Mouse (Mus musculus): ENCODE results near the gene Ppp1ca. TPM values are rescaled to one million over a fixed set of nuclear protein-coding genes. Genes with fewer than 3 reads are reported as not detected.

Ppp1ca gene
- polyA plus RNA-seq, 1 experiment = 819 TPM

DNA sequence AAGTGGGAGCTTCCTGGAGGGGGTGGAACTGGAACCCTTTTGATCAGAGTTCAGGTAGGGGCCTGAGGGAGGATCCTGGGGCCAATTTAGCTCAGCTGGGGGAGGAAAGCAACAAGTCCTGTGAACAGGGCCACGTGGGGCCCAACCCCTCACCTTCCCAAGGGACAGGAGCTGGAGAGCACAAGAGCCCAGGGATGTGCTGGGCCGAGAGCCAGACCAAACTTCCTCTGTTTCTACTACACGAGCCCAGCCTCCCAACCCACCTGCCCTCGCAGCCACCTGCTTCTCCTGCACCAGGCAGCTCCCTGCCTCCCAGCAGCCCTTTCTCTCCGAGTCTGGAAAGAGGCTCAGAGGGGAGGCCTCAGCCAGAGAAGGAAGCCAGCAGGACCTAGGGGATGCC is 4.7 kb downstream of the Ppp1ca start:
- H3K79me3 ChIP-seq (ENCODE audit: low read depth) = peaks cover 38% of the 10 kb centered on the region

DNA sequence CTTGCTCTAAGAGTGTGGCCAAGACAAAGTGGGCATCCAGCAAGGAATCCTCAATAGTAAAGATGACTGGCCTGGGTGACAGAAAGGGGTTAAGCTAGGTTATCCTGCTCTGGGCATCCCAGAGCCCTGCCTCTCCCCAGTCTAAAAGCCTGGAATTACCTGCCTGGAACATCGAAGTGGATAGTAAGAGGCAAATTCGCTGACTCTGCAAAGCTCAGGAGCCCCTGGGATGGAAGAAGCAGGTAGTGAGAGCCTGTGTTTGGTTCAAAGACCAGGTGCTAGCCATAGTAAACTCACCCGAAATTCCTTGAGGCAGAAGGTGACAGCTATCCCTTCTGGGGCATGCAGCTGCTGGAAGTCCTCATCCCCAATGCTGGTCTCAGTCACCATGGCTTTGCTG is 5.3 kb downstream of the Ppp1ca start:
- H3K79me2 ChIP-seq (ENCODE audit: control insufficient read depth, insufficient read depth) = peaks cover 73% of the 10 kb centered on the region
- H3K4me3 ChIP-seq (ENCODE audit: insufficient read depth, poor library complexity, severe bottlenecking) = no peak overlapping the region
- TF ChIP-seq MYOG (IDR thresholded peaks at IDR 0.05; ENCODE audit: control insufficient read depth, extremely low read depth, insufficient read length) (no peak), CTCF (IDR thresholded peaks at IDR 0.05; ENCODE audit: control insufficient read depth, insufficient read depth, insufficient read length) (no peak), MAX (IDR thresholded peaks at IDR 0.05) (no peak), USF1 (IDR thresholded peaks at IDR 0.05; ENCODE audit: low read depth) (no peak), CEBPB (IDR thresholded peaks at IDR 0.05; ENCODE audit: low read depth) (no peak), FOSL1 (IDR thresholded peaks at IDR 0.05; ENCODE audit: insufficient read depth, low read length, poor library complexity, severe bottlenecking) (no peak), MYOD1 (IDR thresholded peaks at IDR 0.05; ENCODE audit: control insufficient read depth, insufficient read length, low read depth) (no peak)
- H3ac ChIP-seq (ENCODE audit: control insufficient read depth, insufficient read length, low read depth) = no peak overlapping the region
- peaks cover 38% of the 10 kb centered on the region for H3K79me3 ChIP-seq (ENCODE audit: low read depth)
- peaks cover 67% of the 10 kb centered on the region for H3K36me3 ChIP-seq (ENCODE audit: control insufficient read depth, insufficient read depth)
- H3K27me3 ChIP-seq (ENCODE audit: control insufficient read depth, insufficient read depth, insufficient read length) = no peaks in the 10 kb centered on the region

More for the DNA sequence above, 4.7 kb downstream of the Ppp1ca start:
- Histone ChIP-seq H3K36me3 (ENCODE audit: control insufficient read depth, insufficient read depth) (peaks cover 67% of the 10 kb centered on the region), H3K79me2 (ENCODE audit: control insufficient read depth, insufficient read depth) (peaks cover 75% of the 10 kb centered on the region), H3K4me3 (ENCODE audit: insufficient read depth, poor library complexity, severe bottlenecking) (no peak overlapping the region), H3K27me3 (ENCODE audit: control insufficient read depth, insufficient read depth, insufficient read length) (no peaks in the 10 kb centered on the region), H3ac (ENCODE audit: control insufficient read depth, insufficient read length, low read depth) (no peak overlapping the region)
- TF ChIP-seq CTCF (IDR thresholded peaks at IDR 0.05; ENCODE audit: control insufficient read depth, insufficient read depth, insufficient read length) (no peak), MAX (IDR thresholded peaks at IDR 0.05) (no peak), MYOD1 (IDR thresholded peaks at IDR 0.05; ENCODE audit: control insufficient read depth, insufficient read length, low read depth) (no peak), MYOG (IDR thresholded peaks at IDR 0.05; ENCODE audit: control insufficient read depth, extremely low read depth, insufficient read length) (no peak), USF1 (IDR thresholded peaks at IDR 0.05; ENCODE audit: low read depth) (peak; percentile 25)

DNA sequence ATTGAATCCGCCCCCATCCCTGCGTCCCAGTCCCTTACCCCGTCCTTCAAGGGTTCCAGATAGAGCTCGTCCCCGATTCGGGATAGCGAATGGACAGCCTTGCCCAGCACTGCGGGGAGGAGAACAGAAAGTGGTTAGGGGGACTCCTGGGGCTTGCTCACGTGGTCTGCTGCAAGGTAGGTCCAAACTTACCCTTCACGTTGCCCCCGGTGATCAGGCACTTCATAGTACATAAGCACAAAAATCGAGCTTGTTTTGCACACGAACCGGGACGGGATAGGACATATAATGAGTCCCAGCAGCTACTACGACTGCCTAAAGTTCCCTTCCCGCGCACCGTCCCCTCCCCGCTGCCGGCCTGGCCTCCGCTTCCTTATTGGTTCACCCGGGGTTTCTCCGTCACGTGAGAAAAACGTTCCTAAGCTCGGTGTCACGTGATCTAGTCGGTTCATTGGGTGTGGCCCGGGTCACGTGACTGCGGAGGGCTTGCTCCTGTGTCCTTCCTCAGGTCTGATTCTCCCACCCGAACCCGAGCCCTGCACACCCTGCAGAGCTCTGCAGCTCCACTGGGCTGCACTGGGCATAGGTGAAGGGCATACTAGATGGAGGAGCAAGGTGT is 9.5 kb downstream of the Ppp1ca start, which contains the start of gene Rad9a:
Rad9a (minus strand) TSS at position 372 of the 619 bp plus-strand sequence.
- TF ChIP-seq CTCF (IDR thresholded peaks at IDR 0.05; ENCODE audit: control insufficient read depth, insufficient read depth, insufficient read length) (no peak), MAX (IDR thresholded peaks at IDR 0.05) (peak; percentile 37), MYOG (IDR thresholded peaks at IDR 0.05; ENCODE audit: control insufficient read depth, extremely low read depth, insufficient read length) (no peak), FOSL1 (IDR thresholded peaks at IDR 0.05; ENCODE audit: insufficient read depth, low read length, poor library complexity, severe bottlenecking) (no peak), CEBPB (IDR thresholded peaks at IDR 0.05; ENCODE audit: low read depth) (no peak), USF1 (IDR thresholded peaks at IDR 0.05; ENCODE audit: low read depth) (peak; percentile 99)
- H3K79me3 ChIP-seq (ENCODE audit: low read depth) = peaks cover 14% of the 10 kb centered on the region
- H3ac ChIP-seq (ENCODE audit: control insufficient read depth, insufficient read length, low read depth) = peak within 1 kb of the TSS; percentile 83
- peaks cover 31% of the 10 kb centered on the region for H3K79me2 ChIP-seq (ENCODE audit: control insufficient read depth, insufficient read depth)
- H3K36me3 ChIP-seq (ENCODE audit: control insufficient read depth, insufficient read depth) = peaks cover 29% of the 10 kb centered on the region
- peak within 1 kb of the TSS; percentile 64 for H3K4me3 ChIP-seq (ENCODE audit: insufficient read depth, poor library complexity, severe bottlenecking)
- no peaks in the 10 kb centered on the region for H3K27me3 ChIP-seq (ENCODE audit: control insufficient read depth, insufficient read depth, insufficient read length)

DNA sequence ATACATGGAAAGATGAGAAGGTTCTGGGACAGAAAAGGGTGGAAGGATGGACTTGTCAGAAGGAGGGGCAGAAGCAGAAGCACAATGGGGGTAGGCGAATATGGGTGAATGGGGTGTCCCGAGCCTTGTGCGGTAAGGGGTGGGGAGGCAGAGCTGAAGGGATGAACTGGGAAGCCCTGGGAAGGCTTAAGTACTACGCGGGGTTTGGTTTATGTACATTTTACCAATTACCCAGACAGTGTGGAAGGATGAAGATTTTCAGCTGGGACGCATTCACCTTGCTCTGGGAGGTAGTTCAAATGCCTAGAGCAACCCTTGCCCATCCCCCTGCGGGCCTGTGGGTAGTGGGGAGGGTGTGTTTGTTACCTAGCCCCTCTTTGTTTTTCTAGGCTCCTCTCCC is 10.3 kb downstream of the Ppp1ca start:
- H3K36me3 ChIP-seq (ENCODE audit: control insufficient read depth, insufficient read depth) = peaks cover 22% of the 10 kb centered on the region
- H3K79me3 ChIP-seq (ENCODE audit: low read depth) = peaks cover 14% of the 10 kb centered on the region
- H3K79me2 ChIP-seq (ENCODE audit: control insufficient read depth, insufficient read depth) = peaks cover 28% of the 10 kb centered on the region
- TF ChIP-seq MYOD1 (IDR thresholded peaks at IDR 0.05; ENCODE audit: control insufficient read depth, insufficient read length, low read depth) (no peak), CTCF (IDR thresholded peaks at IDR 0.05; ENCODE audit: control insufficient read depth, insufficient read depth, insufficient read length) (no peak), CEBPB (IDR thresholded peaks at IDR 0.05; ENCODE audit: low read depth) (no peak), MYOG (IDR thresholded peaks at IDR 0.05; ENCODE audit: control insufficient read depth, extremely low read depth, insufficient read length) (no peak), FOSL1 (IDR thresholded peaks at IDR 0.05; ENCODE audit: insufficient read depth, low read length, poor library complexity, severe bottlenecking) (no peak), USF1 (IDR thresholded peaks at IDR 0.05; ENCODE audit: low read depth) (no peak), MAX (IDR thresholded peaks at IDR 0.05) (no peak)
- peak overlapping the region; percentile 83 for H3ac ChIP-seq (ENCODE audit: control insufficient read depth, insufficient read length, low read depth)
- H3K27me3 ChIP-seq (ENCODE audit: control insufficient read depth, insufficient read depth, insufficient read length) = no peaks in the 10 kb centered on the region
- H3K4me3 ChIP-seq (ENCODE audit: insufficient read depth, poor library complexity, severe bottlenecking) = no peak overlapping the region

DNA sequence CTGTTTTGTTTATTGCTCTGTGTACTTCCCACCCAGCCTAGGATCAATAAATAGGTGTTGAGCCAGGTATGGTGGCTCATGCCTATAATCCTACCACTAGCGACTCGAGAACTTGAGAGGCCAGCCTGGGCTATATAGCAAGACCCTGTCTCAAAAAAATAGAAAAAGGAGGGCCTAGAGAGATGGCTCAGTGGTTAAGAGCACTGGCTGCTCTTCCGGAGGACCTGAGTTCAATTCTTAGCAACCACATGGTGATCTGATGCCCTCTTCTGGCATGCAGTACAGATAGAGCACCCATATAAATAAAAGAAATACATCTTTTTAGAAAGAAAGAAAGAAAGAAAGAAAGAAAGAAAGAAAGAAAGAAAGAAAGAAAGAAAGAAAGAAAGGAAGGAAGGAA is 11.3 kb downstream of the Ppp1ca start:
- TF ChIP-seq CTCF (IDR thresholded peaks at IDR 0.05; ENCODE audit: control insufficient read depth, insufficient read depth, insufficient read length) = no peak
- no peak for TF ChIP-seq MAX (IDR thresholded peaks at IDR 0.05)
- no peak for TF ChIP-seq FOSL1 (IDR thresholded peaks at IDR 0.05; ENCODE audit: insufficient read depth, low read length, poor library complexity, severe bottlenecking)
- TF ChIP-seq CEBPB (IDR thresholded peaks at IDR 0.05; ENCODE audit: low read depth) = no peak
- no peak for TF ChIP-seq MYOG (IDR thresholded peaks at IDR 0.05; ENCODE audit: control insufficient read depth, extremely low read depth, insufficient read length)
- no peak for TF ChIP-seq MYOD1 (IDR thresholded peaks at IDR 0.05; ENCODE audit: control insufficient read depth, insufficient read length, low read depth)
- peaks cover 14% of the 10 kb centered on the region for H3K36me3 ChIP-seq (ENCODE audit: control insufficient read depth, insufficient read depth)

More for the DNA sequence above, 11.3 kb downstream of the Ppp1ca start:
- Histone ChIP-seq H3K4me3 (ENCODE audit: insufficient read depth, poor library complexity, severe bottlenecking) (no peak overlapping the region), H3K27me3 (ENCODE audit: control insufficient read depth, insufficient read depth, insufficient read length) (no peaks in the 10 kb centered on the region), H3K79me3 (ENCODE audit: low read depth) (peaks cover 14% of the 10 kb centered on the region), H3K79me2 (ENCODE audit: control insufficient read depth, insufficient read depth) (peaks cover 28% of the 10 kb centered on the region), H3ac (ENCODE audit: control insufficient read depth, insufficient read length, low read depth) (no peak overlapping the region)
